Mouse (Mus musculus): ENCODE measurements around the gene Trim2. TPM values are rescaled to one million over a fixed set of nuclear protein-coding genes. Genes with fewer than 3 reads are reported as not detected.

The Trim2 gene
- polyA plus RNA-seq, 1 experiment from 2014 or later, result 117 TPM

DNA sequence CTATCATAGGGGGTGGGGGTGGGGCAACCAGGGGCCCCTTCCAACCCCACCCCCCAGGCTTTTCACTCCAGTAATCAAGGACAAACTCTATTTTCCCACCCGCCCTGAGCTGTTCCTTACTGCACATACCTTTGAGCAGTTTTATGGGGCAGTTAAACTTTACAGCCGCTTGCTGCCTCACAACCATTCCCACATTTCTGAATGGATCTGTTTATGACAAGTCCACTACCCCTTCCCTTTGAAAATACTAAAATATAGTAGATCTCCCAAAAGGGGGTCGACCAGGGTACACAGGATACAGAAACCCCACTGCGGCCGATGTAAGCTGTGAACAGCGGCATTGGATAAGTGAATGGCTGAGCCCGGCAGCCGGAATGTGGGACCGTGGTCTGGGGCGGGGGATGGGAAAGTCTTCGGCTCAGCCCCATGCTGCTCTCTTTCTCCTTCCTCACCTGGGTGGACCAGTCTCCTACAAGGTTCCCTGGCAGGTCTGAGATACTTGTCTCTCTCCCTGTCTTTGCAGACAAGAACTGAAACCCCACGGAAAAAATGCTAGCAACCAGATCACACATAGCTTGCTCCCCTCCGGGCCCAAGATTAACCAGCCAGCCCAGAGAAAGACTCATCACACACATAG is 36.6 kb downstream of the Trim2 start:
- Histone ChIP-seq H3K9ac (ENCODE audit: low read length) (peak overlapping the region; percentile 25; the same call in 1 of the 2 replicates), H3K36me3 (ENCODE audit: control insufficient read depth, insufficient read depth, low read length) (no peaks in the 10 kb centered on the region), H3K4me3 (ENCODE audit: low read depth, low read length) (peak overlapping the region; percentile 8; the same call in 1 of the 2 replicates), H3K4me2 (ENCODE audit: low read length) (peak overlapping the region; percentile 38), H3K9me3 (replicated peaks; ENCODE audit: control insufficient read depth, low read length) (no peaks in the 10 kb centered on the region; the same call in 1 of the 2 replicates), H3K27ac (ENCODE audit: low read depth, low read length) (no peak overlapping the region), H3K27me3 (replicated peaks; ENCODE audit: control insufficient read depth, insufficient read depth, low read length) (no peaks in the 10 kb centered on the region), H3K4me1 (ENCODE audit: control insufficient read depth, insufficient read depth, low read length) (peaks cover 20% of the 10 kb centered on the region)
- no peak for DNase-seq (ENCODE audit: low spot score)
- 8% methylated on average over 13 of the region's 13 CpGs for WGBS
- peak; percentile 47; the same call in 1 of the 2 replicates for ATAC-seq

GRCm38 (mm10) chr3:84268434-84268833 is 38.2 kb downstream of the Trim2 start:
- Histone ChIP-seq H3K9me3 (replicated peaks; ENCODE audit: control insufficient read depth, low read length) (no peaks in the 10 kb centered on the region), H3K27ac (ENCODE audit: low read depth, low read length) (no peak overlapping the region), H3K4me2 (ENCODE audit: low read length) (no peak overlapping the region), H3K36me3 (ENCODE audit: control insufficient read depth, insufficient read depth, low read length) (no peaks in the 10 kb centered on the region), H3K27me3 (replicated peaks; ENCODE audit: control insufficient read depth, insufficient read depth, low read length) (no peaks in the 10 kb centered on the region), H3K9ac (ENCODE audit: low read length) (no peak overlapping the region), H3K4me3 (ENCODE audit: low read depth, low read length) (no peak overlapping the region), H3K4me1 (ENCODE audit: control insufficient read depth, insufficient read depth, low read length) (peaks cover 22% of the 10 kb centered on the region)
- DNase-seq (ENCODE audit: low spot score) (no peak), ATAC-seq (no peak)
- WGBS, result 60% methylated on average over 3 of the region's 3 CpGs

DNA sequence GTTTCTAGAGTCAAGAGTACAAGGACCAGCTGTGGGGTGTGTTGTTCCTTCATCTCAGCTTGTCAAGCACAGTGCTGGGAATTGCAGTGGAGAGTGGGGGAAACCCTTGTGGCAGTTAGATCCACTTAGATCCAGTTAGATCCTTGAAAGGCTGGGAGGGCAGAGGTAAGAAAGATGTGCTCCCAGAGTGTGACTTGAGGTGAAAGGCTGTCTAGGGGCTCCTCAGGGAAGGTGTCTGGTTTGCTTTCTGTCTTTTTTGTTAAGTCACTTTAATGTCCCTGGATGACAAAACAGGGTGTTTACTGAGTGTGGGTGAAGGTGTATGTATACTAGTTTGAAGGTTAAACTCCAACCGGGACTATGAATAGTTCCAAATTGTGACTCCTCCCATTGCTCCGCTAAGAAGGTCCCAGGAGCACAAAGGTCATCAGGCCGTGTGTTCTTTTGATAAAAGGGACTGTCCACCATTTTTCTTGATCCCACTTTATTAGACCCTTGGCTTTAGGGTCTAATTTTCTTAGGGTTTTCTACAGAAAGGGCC is 40.2 kb downstream of the Trim2 start:
- Histone ChIP-seq H3K4me3 (ENCODE audit: low read depth, low read length) (no peak overlapping the region), H3K4me2 (ENCODE audit: low read length) (no peak overlapping the region), H3K27ac (ENCODE audit: low read depth, low read length) (no peak overlapping the region), H3K9ac (ENCODE audit: low read length) (no peak overlapping the region), H3K27me3 (replicated peaks; ENCODE audit: control insufficient read depth, insufficient read depth, low read length) (no peaks in the 10 kb centered on the region), H3K4me1 (ENCODE audit: control insufficient read depth, insufficient read depth, low read length) (peaks cover 24% of the 10 kb centered on the region), H3K36me3 (ENCODE audit: control insufficient read depth, insufficient read depth, low read length) (no peaks in the 10 kb centered on the region), H3K9me3 (replicated peaks; ENCODE audit: control insufficient read depth, low read length) (no peaks in the 10 kb centered on the region)
- DNase-seq (ENCODE audit: low spot score), result no peak
- 73% methylated on average over 3 of the region's 3 CpGs for WGBS
- ATAC-seq, result no peak

GRCm38 (mm10) chr3:84265084-84265483 is 41.6 kb downstream of the Trim2 start:
- 67% methylated on average over 1 of the region's 1 CpGs for WGBS
- peaks cover 26% of the 10 kb centered on the region for H3K4me1 ChIP-seq (ENCODE audit: control insufficient read depth, insufficient read depth, low read length)
- H3K4me3 ChIP-seq (ENCODE audit: low read depth, low read length), result no peak overlapping the region
- ATAC-seq, result no peak
- no peaks in the 10 kb centered on the region for H3K9me3 ChIP-seq (replicated peaks; ENCODE audit: control insufficient read depth, low read length)
- H3K27me3 ChIP-seq (replicated peaks; ENCODE audit: control insufficient read depth, insufficient read depth, low read length), result no peaks in the 10 kb centered on the region
- no peak for DNase-seq (ENCODE audit: low spot score)
- H3K27ac ChIP-seq (ENCODE audit: low read depth, low read length), result no peak overlapping the region
- no peak overlapping the region for H3K9ac ChIP-seq (ENCODE audit: low read length)
- H3K36me3 ChIP-seq (ENCODE audit: control insufficient read depth, insufficient read depth, low read length), result no peaks in the 10 kb centered on the region
- no peak overlapping the region for H3K4me2 ChIP-seq (ENCODE audit: low read length)

DNA sequence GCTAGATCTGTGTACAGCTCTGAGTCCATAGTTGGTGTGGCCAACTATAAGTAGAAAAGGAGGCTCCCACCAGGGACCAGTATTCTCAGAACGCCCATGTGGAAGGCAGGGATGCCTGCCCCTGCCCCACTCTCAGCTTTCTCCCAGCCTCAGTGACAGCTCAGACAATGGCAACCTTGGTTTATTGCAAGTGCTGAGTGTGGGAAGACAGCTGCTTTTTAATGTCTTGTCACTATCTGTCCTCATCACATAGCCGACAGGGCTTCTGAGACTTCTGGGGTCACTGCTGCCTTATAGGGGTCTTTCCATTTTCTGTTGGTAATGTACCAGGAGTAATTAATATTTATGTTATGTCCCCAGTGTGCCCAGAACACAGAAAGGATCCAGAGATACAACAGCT is 42.3 kb downstream of the Trim2 start:
- Histone ChIP-seq H3K4me2 (ENCODE audit: low read length) (no peak overlapping the region), H3K9me3 (replicated peaks; ENCODE audit: control insufficient read depth, low read length) (no peaks in the 10 kb centered on the region), H3K27me3 (replicated peaks; ENCODE audit: control insufficient read depth, insufficient read depth, low read length) (no peaks in the 10 kb centered on the region), H3K27ac (ENCODE audit: low read depth, low read length) (no peak overlapping the region), H3K4me3 (ENCODE audit: low read depth, low read length) (no peak overlapping the region), H3K4me1 (ENCODE audit: control insufficient read depth, insufficient read depth, low read length) (peaks cover 21% of the 10 kb centered on the region), H3K9ac (ENCODE audit: low read length) (no peak overlapping the region), H3K36me3 (ENCODE audit: control insufficient read depth, insufficient read depth, low read length) (no peaks in the 10 kb centered on the region)
- ATAC-seq (no peak), DNase-seq (ENCODE audit: low spot score) (no peak)
- WGBS, result 56% methylated on average over 2 of the region's 2 CpGs

DNA sequence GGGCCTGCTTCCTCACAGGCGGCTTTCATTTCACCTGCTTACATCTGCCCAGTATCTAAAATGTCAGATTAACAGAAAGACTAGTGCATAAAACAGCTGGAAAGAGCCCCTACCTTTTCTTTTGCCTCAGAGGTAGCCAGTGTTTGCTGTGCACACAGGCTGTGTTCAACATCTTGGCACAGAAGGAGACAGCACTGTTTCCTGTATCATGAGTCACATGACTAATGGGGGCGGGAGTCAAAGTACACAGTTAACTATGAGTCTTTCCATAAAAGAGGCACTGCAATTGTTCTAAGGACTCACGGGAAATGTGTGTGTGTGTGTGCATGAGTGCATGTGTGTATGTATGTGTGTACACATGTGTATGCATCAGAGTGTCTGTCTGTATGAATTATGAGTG is 43.9 kb downstream of the Trim2 start:
- DNase-seq (ENCODE audit: low spot score) (no peak), ATAC-seq (no peak)
- Histone ChIP-seq H3K4me1 (ENCODE audit: control insufficient read depth, insufficient read depth, low read length) (peaks cover 30% of the 10 kb centered on the region), H3K9ac (ENCODE audit: low read length) (no peak overlapping the region), H3K27me3 (replicated peaks; ENCODE audit: control insufficient read depth, insufficient read depth, low read length) (no peaks in the 10 kb centered on the region), H3K9me3 (replicated peaks; ENCODE audit: control insufficient read depth, low read length) (no peaks in the 10 kb centered on the region), H3K4me2 (ENCODE audit: low read length) (no peak overlapping the region), H3K4me3 (ENCODE audit: low read depth, low read length) (no peak overlapping the region), H3K27ac (ENCODE audit: low read depth, low read length) (no peak overlapping the region), H3K36me3 (ENCODE audit: control insufficient read depth, insufficient read depth, low read length) (no peaks in the 10 kb centered on the region)
- 87% methylated on average over 3 of the region's 3 CpGs for WGBS

DNA sequence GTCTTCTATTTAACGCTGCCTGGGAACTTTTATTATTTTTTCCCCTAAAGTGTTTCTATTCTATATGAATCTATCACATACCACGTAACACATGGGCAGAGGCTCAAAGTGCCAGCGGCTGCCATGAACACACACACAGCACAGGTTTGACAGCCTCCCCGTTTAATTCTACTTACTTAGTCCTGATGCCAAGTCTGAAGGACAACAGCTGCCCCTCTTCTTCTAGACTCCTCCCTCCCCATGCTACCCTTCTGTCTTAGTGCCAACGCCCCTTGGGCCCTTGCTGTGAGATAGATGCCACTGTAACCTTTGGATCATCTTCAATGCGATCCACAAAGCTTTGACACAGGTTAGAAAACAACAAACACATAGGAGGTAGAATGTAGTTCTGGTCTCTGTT is 44.8 kb downstream of the Trim2 start:
- H3K27me3 ChIP-seq (replicated peaks; ENCODE audit: control insufficient read depth, insufficient read depth, low read length), result no peaks in the 10 kb centered on the region
- ATAC-seq (no peak), DNase-seq (ENCODE audit: low spot score) (peak; percentile 34)
- H3K36me3 ChIP-seq (ENCODE audit: control insufficient read depth, insufficient read depth, low read length), result no peaks in the 10 kb centered on the region
- H3K27ac ChIP-seq (ENCODE audit: low read depth, low read length), result no peak overlapping the region
- peaks cover 32% of the 10 kb centered on the region for H3K4me1 ChIP-seq (ENCODE audit: control insufficient read depth, insufficient read depth, low read length)
- 65% methylated on average over 6 of the region's 6 CpGs for WGBS
- no peak overlapping the region for H3K4me3 ChIP-seq (ENCODE audit: low read depth, low read length)
- no peak overlapping the region for H3K4me2 ChIP-seq (ENCODE audit: low read length)
- H3K9ac ChIP-seq (ENCODE audit: low read length), result no peak overlapping the region
- no peaks in the 10 kb centered on the region for H3K9me3 ChIP-seq (replicated peaks; ENCODE audit: control insufficient read depth, low read length)

- peak overlapping the region; percentile 97; the same call in 1 of the 2 replicates for H3K9ac ChIP-seq (ENCODE audit: low read length)
- H3K27ac ChIP-seq (ENCODE audit: low read depth, low read length), result peak overlapping the region; percentile 95; the same call in 1 of the 2 replicates
- H3K27me3 ChIP-seq (replicated peaks; ENCODE audit: control insufficient read depth, insufficient read depth, low read length), result no peaks in the 10 kb centered on the region
- no peaks in the 10 kb centered on the region for H3K36me3 ChIP-seq (ENCODE audit: control insufficient read depth, insufficient read depth, low read length)
- 18% methylated on average over 7 of the region's 7 CpGs for WGBS
- H3K4me1 ChIP-seq (ENCODE audit: control insufficient read depth, insufficient read depth, low read length), result peaks cover 32% of the 10 kb centered on the region
- DNase-seq (ENCODE audit: low spot score) (peak; percentile 53), ATAC-seq (no peak)
- H3K4me2 ChIP-seq (ENCODE audit: low read length), result 0 out of 2 replicates have a peak overlapping the region, but pooled peaks have one; percentile 81
- no peak overlapping the region for H3K4me3 ChIP-seq (ENCODE audit: low read depth, low read length)
- no peaks in the 10 kb centered on the region for H3K9me3 ChIP-seq (replicated peaks; ENCODE audit: control insufficient read depth, low read length)
Measured at GRCm38 (mm10) chr3:84260837-84261236, 45.8 kb downstream of the Trim2 start.

GRCm38 (mm10) chr3:84260024-84260535 is 46.6 kb downstream of the Trim2 start:
- no peaks in the 10 kb centered on the region for H3K36me3 ChIP-seq (ENCODE audit: control insufficient read depth, insufficient read depth, low read length)
- ATAC-seq, result peak; percentile 66
- WGBS, result 10% methylated on average over 6 of the region's 8 CpGs
- peaks cover 37% of the 10 kb centered on the region for H3K4me1 ChIP-seq (ENCODE audit: control insufficient read depth, insufficient read depth, low read length)
- H3K4me3 ChIP-seq (ENCODE audit: low read depth, low read length), result peak overlapping the region; percentile 73
- H3K27me3 ChIP-seq (replicated peaks; ENCODE audit: control insufficient read depth, insufficient read depth, low read length), result no peaks in the 10 kb centered on the region
- H3K9me3 ChIP-seq (replicated peaks; ENCODE audit: control insufficient read depth, low read length), result no peaks in the 10 kb centered on the region
- DNase-seq (ENCODE audit: low spot score), result peak; percentile 59
- peak overlapping the region; percentile 95 for H3K27ac ChIP-seq (ENCODE audit: low read depth, low read length)
- peak overlapping the region; percentile 81 for H3K4me2 ChIP-seq (ENCODE audit: low read length)
- peak overlapping the region; percentile 97 for H3K9ac ChIP-seq (ENCODE audit: low read length)

Measured in forebrain, embryonic 14.5 days (tissue).